Mouse (Mus musculus): Measurements from ENCODE around the gene App.

GRCm38 (mm10) chr16:84916772-84917171 lies 256.8 kb downstream of the App start:
- TF ChIP-seq POLR2A (IDR thresholded peaks at IDR 0.05; ENCODE audit: extremely low read depth, insufficient read depth, low read length), result no peak
- TF ChIP-seq CTCF (IDR thresholded peaks at IDR 0.05; ENCODE audit: low read depth, low read length), result no peak

All from liver, adult 2 months (tissue).